Mouse (Mus musculus): ENCODE measurements around the gene Usp37. TPM values are rescaled to one million over a fixed set of nuclear protein-coding genes. Genes with fewer than 3 reads are reported as not detected.

Usp37 gene
- 37.2 and 40.3 TPM in 2 replicates for polyA plus RNA-seq (2015; fragmentation: Nextera tagmentation; extraction: Ambion mirVana)

DNA sequence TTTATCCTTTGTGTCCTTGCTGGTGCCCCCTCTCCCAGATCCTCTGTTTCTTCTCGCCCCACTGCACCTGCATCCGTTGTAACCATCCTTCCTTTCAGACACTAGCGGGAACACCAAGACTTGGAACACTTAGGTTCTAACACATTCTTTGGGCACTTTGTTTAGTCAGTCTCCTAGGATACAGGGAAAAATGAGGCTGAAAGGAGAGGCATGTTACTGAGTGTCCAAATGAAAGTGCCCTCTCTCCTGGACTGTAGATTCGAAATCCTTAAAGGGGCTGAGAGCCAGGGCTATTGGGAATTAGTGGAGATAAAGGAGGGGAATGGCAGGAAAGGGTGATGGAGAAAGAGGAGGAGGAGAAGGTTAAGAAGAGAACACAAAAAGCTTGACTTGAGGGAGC is at the start of gene Usp37:
Usp37 (minus strand) TSS at position 101 of the 400 bp plus-strand sequence.
- no peak for ATAC-seq (ENCODE audit: low FRiP score, low read depth)
- Histone ChIP-seq H3K4me2 (replicated peaks) (peak within 1 kb of the TSS; percentile 41; the same call in 1 of the 2 replicates), H3K36me3 (no peaks in the 10 kb centered on the region), H3K9ac (no peak within 1 kb of the TSS), H3K27me3 (peaks cover 6% of the 10 kb centered on the region; the same call in 1 of the 2 replicates), H3K27ac (no peak within 1 kb of the TSS), H3K4me3 (no peak within 1 kb of the TSS), H3K9me3 (no peaks in the 10 kb centered on the region), H3K4me1 (peaks cover 11% of the 10 kb centered on the region; the same call in 1 of the 2 replicates)
- WGBS: 83% methylated on average over 4 of the region's 4 CpGs

DNA sequence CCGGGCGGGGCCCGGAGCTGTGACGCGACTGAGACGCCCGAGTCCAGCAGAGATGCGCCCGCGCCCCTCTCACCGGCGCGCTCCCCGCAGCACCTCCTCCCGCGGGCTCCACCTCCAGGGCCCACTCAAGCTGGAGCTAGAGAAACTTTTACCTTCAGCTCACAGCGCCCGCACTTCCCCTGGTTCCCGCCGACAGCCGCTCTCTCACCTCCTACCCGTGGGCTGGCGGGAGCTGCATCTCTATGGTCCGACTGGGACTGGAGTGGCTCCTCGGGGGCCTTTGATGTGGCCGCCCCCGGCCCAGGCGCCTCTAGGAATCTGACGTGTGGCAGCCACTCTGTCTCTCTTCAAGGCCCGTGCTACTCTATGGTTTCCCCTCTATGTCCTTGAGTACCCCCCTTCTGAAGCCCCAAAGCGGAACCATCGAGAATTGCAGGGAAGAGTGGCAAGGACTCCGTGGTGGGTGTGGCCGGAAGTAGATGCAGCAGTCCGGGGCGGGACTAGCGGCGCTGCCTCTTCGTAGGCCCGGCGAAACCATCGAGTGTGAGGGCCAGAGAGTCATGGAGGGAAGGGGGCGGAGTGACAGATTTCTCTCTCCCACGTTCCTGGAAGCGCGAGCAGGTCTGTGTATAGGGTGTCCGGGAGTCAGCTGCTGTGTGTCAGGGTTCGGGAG is 43.8 kb upstream of the Usp37 start, which contains the start of the genes Zfp142 and Bcs1l:
Zfp142 (minus strand) TSS at position 474 of the 673 bp plus-strand sequence.
Bcs1l (plus strand) TSS at position 517 of the 673 bp plus-strand sequence.
- peaks cover 28% of the 10 kb centered on the region for H3K4me1 ChIP-seq
- peak; percentile 99 for ATAC-seq (ENCODE audit: low FRiP score, low read depth)
- peak within 1 kb of the TSS; percentile 80 for H3K9ac ChIP-seq
- peak within 1 kb of the TSS; percentile 78 for H3K27ac ChIP-seq
- H3K4me3 ChIP-seq: peak within 1 kb of the TSS; percentile 88
- H3K27me3 ChIP-seq: no peaks in the 10 kb centered on the region
- H3K9me3 ChIP-seq: no peaks in the 10 kb centered on the region
- under 1% methylated on average over 48 of the region's 48 CpGs for WGBS
- H3K36me3 ChIP-seq: peaks cover 42% of the 10 kb centered on the region
- H3K4me2 ChIP-seq (replicated peaks): peak within 1 kb of the TSS; percentile 93

DNA sequence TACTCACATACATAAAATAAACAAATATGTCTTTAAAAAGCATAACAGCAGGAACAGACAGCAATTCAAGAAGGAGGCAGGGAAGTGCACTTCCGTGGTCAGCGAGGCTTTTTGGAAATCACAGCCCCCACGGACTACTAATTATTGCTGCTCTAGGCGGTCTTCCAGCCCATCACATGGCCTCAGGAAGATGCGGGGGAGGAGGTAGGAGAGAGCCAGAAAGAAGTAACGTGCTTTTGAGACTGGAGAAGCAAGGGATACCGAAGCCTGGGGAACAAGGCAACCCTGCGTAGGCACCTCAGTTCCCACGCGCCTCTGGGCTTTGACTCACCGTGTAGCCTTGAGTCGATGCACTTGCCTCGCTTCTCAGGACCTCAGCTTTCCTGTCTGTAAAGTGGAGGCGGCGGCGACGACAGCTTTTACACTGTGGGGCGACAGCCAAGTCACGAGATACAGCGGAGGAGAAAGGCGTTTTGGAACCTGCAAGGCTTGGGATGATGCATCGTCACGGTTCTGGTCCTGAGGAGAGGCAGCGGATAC is 43.2 kb upstream of the Usp37 start:
- Histone ChIP-seq H3K4me2 (replicated peaks) (peak overlapping the region; percentile 93), H3K27me3 (no peaks in the 10 kb centered on the region), H3K27ac (peak overlapping the region; percentile 78), H3K9me3 (no peaks in the 10 kb centered on the region), H3K4me1 (peaks cover 28% of the 10 kb centered on the region), H3K9ac (peak overlapping the region; percentile 80), H3K36me3 (peaks cover 46% of the 10 kb centered on the region), H3K4me3 (peak overlapping the region; percentile 88)
- under 1% methylated on average over 24 of the region's 24 CpGs for WGBS
- ATAC-seq (ENCODE audit: low FRiP score, low read depth): no peak

DNA sequence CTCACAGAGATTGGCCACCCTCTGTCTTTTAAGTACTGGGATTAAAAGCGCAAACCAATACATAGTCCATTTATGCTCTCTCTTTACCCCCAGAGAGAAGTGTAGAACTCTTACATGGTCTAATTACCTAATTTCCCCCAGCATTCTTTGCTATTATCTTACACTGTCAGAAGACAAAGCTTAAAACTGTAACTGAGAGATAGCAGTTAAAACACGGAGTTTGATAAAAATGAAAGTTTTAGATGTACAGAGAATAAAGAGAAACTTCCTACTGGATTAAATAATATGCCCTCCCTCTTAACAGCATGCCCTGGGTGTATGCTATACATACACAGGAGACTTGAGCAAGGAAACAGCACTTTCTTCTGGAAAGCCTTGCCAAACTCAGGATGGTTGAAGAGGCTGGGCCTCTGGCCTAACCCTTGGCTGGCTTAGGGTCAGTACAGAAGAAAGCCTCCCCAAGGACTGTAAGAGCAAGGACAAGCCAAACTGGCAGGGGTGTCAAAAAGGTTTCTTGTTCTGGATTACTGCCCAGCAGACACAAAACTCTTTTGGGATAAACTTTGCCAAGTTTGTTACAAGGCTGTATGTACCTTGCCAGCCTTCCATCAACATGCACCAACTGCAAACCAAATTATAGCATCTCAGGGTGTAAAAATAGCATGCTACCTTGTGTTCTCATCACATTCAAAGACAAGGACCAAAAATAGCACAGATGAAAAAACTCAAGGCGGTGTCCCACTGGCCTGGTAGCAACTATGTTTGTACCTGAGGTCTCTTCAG is 40.7 kb upstream of the Usp37 start:
- ATAC-seq (ENCODE audit: low FRiP score, low read depth): no peak
- Histone ChIP-seq H3K4me2 (replicated peaks) (no peak overlapping the region), H3K9me3 (no peaks in the 10 kb centered on the region), H3K27ac (no peak overlapping the region), H3K36me3 (peaks cover 37% of the 10 kb centered on the region), H3K4me1 (peaks cover 28% of the 10 kb centered on the region), H3K9ac (no peak overlapping the region; the same call in 1 of the 2 replicates), H3K27me3 (no peaks in the 10 kb centered on the region), H3K4me3 (no peak overlapping the region)
- WGBS: 96% methylated on average over 3 of the region's 3 CpGs

DNA sequence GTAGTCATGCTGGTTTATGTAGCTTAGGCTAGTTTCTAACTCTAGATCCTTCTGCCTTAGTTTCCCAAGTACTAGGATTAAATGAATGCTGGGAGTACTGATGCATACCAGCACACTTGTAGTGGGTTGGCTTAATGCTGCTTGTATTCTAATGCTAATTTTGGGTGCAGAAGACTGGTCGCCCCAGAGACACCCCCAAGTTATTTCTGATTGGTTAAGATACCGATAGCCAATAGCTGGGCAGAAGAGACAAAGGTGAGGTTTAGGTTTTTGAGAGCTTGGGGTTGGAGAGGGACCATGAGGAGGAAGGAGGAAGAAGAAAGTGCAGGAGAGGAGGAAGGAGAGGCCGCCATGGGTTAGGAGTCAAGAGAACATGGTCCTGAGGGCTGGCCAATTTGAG is 38.5 kb upstream of the Usp37 start:
- peaks cover 21% of the 10 kb centered on the region for H3K4me1 ChIP-seq
- H3K27ac ChIP-seq: no peak overlapping the region
- H3K36me3 ChIP-seq: peaks cover 55% of the 10 kb centered on the region
- WGBS: 80% methylated on average over 3 of the region's 3 CpGs
- H3K4me3 ChIP-seq: no peak overlapping the region
- H3K27me3 ChIP-seq: no peaks in the 10 kb centered on the region
- H3K4me2 ChIP-seq (replicated peaks): no peak overlapping the region
- no peaks in the 10 kb centered on the region for H3K9me3 ChIP-seq
- H3K9ac ChIP-seq: no peak overlapping the region
- ATAC-seq (ENCODE audit: low FRiP score, low read depth): no peak

DNA sequence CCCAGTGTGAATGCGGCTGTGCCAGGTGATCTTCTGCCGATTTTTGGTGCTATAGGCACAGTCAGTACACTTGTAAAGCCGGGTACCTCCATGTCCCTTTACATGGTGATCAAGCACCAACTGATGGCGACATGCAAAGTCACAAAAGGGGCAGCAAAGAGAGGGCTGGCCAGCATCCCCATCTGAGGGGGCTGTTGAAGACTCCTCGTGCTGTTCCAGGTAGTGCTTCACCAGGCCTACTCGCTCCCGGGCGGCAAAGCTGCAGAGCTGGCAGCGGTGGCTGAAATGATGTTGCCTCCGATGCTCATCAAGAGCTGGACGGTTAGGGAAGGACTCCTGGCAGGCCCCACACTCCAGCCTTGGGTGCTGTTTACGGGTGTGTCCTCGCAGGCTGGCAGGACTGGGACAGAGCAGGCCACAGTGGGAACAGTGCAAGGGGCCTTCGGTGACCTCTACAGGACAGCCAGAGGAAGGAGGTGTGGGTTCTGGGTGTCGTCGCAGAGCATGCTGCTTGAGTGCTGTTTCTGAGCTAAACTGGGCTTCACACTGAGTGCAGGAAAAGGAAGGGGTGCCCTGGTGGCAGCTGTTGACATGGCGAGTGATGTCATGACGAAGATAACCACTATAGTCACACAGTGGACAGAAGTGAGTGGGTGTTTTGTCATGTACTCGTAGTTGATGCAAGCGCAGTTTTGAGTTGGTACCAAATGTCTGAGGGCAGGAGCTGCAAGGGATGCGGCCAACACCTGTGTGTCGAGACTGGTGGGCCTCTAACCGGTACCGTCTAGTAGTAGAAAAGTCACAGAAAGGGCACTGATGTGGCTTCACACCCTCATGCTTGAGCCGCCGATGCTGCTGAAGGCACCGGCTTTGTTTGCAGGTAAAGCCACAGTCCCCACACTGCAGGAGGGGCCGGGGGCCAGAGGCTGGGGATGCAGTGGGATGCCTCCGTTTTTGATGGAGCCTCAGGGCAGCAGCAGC is 25.9 kb upstream of the Usp37 start:
- ATAC-seq (ENCODE audit: low FRiP score, low read depth): no peak
- H3K27me3 ChIP-seq: no peaks in the 10 kb centered on the region
- H3K27ac ChIP-seq: no peak overlapping the region
- H3K4me1 ChIP-seq: no peaks in the 10 kb centered on the region
- H3K9me3 ChIP-seq: no peaks in the 10 kb centered on the region
- WGBS: 93% methylated on average over 29 of the region's 29 CpGs
- peaks cover 95% of the 10 kb centered on the region for H3K36me3 ChIP-seq
- H3K4me2 ChIP-seq (replicated peaks): no peak overlapping the region
- H3K4me3 ChIP-seq: no peak overlapping the region
- H3K9ac ChIP-seq: no peak overlapping the region

DNA sequence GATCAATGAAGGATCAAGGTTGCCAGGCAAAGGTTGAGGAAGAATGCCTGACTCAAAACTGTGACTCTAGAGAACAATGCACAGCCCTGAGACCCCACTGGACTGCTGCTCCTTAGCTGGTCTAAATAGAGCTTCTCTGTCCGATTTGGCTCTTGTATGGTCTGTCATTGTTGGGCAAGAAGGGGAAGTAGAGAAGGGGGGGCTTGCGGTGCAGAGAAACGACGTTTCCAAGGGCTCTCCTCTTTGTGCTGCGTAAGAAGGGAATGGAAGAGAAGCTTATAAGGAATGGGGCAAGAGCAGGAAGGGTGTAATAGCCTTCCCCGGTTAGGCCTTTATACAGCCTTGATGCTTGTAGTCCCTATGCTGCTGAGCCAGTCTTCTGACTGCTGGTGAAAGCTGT is 21.8 kb upstream of the Usp37 start:
- Histone ChIP-seq H3K4me2 (replicated peaks) (no peak overlapping the region), H3K9ac (no peak overlapping the region), H3K4me3 (no peak overlapping the region), H3K36me3 (peaks cover 71% of the 10 kb centered on the region), H3K9me3 (no peaks in the 10 kb centered on the region), H3K4me1 (no peaks in the 10 kb centered on the region), H3K27ac (no peak overlapping the region), H3K27me3 (no peaks in the 10 kb centered on the region)
- WGBS: 94% methylated on average over 6 of the region's 6 CpGs
- ATAC-seq (ENCODE audit: low FRiP score, low read depth): no peak

GRCm38 (mm10) chr1:74559061-74559460 is 15.0 kb upstream of the Usp37 start:
- no peaks in the 10 kb centered on the region for H3K27me3 ChIP-seq
- H3K9ac ChIP-seq: no peak overlapping the region
- H3K36me3 ChIP-seq: peaks cover 8% of the 10 kb centered on the region
- no peaks in the 10 kb centered on the region for H3K9me3 ChIP-seq
- ATAC-seq (ENCODE audit: low FRiP score, low read depth): no peak
- no peaks in the 10 kb centered on the region for H3K4me1 ChIP-seq
- no peak overlapping the region for H3K4me3 ChIP-seq
- H3K4me2 ChIP-seq (replicated peaks): no peak overlapping the region
- H3K27ac ChIP-seq: no peak overlapping the region
- WGBS: 82% methylated on average over 5 of the region's 5 CpGs

DNA sequence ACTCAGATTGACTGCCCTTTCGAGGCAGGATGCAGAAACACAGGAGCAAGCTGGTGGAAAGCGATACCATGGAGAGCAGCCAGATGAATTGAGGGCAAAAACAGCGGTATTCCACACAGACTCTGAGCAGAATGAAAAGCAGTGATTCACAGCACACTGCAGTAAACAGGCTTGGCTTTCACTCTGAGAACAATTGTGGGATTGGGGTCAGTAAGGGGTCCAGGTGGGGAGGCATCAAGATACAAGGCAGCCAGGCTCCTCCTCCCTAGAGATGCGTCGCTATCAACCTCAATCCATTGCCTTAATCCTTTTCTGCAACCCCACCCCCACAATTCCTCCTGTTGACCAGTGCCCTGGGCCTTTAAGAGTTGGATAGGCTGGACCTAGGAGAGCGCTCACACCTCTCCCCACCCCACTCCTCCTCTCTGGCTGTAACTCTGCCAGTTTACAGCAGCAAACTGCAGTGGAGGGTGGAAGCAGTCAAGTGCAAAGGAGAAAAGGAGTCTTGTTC is 1.6 kb downstream of the Usp37 start, which contains the start of gene Plcd4:
Plcd4 (plus strand) TSS at position 438 of the 511 bp plus-strand sequence.
- no peak within 1 kb of the TSS for H3K27ac ChIP-seq
- H3K9ac ChIP-seq: no peak within 1 kb of the TSS
- no peaks in the 10 kb centered on the region for H3K36me3 ChIP-seq
- peak; percentile 72; the same call in 1 of the 2 replicates for ATAC-seq (ENCODE audit: low FRiP score, low read depth)
- H3K27me3 ChIP-seq: peaks cover 4% of the 10 kb centered on the region; the same call in 1 of the 2 replicates
- WGBS: 9% methylated on average over 6 of the region's 6 CpGs
- no peaks in the 10 kb centered on the region for H3K9me3 ChIP-seq
- H3K4me1 ChIP-seq: peaks cover 11% of the 10 kb centered on the region; the same call in 1 of the 2 replicates
- peak within 1 kb of the TSS; percentile 41 for H3K4me2 ChIP-seq (replicated peaks)
- H3K4me3 ChIP-seq: no peak within 1 kb of the TSS

- Histone ChIP-seq H3K4me3 (no peak overlapping the region), H3K9me3 (no peaks in the 10 kb centered on the region), H3K9ac (no peak overlapping the region), H3K27me3 (peaks cover 4% of the 10 kb centered on the region; the same call in 1 of the 2 replicates), H3K4me2 (replicated peaks) (no peak overlapping the region), H3K36me3 (no peaks in the 10 kb centered on the region), H3K27ac (no peak overlapping the region), H3K4me1 (peaks cover 11% of the 10 kb centered on the region; the same call in 1 of the 2 replicates)
- ATAC-seq (ENCODE audit: low FRiP score, low read depth): no peak
Measured at GRCm38 (mm10) chr1:74538650-74539049, 5.4 kb downstream of the Usp37 start.

DNA sequence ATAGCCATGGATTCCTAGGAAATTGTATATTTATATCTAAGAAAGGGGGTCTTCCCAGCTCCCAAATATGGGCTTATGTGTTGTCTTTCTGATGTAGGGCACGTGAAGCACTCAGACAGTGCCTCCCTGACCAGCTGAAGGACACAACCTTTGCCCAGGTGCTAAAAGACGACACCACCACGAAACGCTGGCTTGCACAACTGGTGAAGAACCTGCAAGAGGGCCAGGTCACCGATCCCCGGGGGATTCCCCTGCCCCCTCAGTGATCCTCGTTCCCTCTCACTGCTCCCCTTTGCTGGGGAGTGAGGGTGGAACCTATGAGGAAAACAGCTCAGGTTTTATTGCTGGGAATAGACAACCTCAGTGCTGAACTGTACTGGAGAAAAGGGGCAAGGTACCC is 15.5 kb downstream of the Usp37 start:
- Histone ChIP-seq H3K36me3 (peaks cover 93% of the 10 kb centered on the region), H3K4me3 (no peak overlapping the region), H3K9me3 (no peaks in the 10 kb centered on the region), H3K9ac (no peak overlapping the region), H3K27ac (no peak overlapping the region), H3K4me2 (replicated peaks) (no peak overlapping the region), H3K27me3 (no peaks in the 10 kb centered on the region), H3K4me1 (no peaks in the 10 kb centered on the region)
- no peak for ATAC-seq (ENCODE audit: low FRiP score, low read depth)
- WGBS: 91% methylated on average over 7 of the region's 7 CpGs
